Mouse (Mus musculus) cerebral cortex, adult 2 months (tissue): ENCODE results near the gene Frmpd2.

ENCODE experiments used
- WGBS: fragments of 180-500 bp; shearing (Covaris S2); methylation state at CpG from one replicate; pipeline ENCODE4 v1.1.7; 2018; 5-methylcytosine and 5-hydroxymethylcytosine counted together

The Frmpd2 gene

DNA sequence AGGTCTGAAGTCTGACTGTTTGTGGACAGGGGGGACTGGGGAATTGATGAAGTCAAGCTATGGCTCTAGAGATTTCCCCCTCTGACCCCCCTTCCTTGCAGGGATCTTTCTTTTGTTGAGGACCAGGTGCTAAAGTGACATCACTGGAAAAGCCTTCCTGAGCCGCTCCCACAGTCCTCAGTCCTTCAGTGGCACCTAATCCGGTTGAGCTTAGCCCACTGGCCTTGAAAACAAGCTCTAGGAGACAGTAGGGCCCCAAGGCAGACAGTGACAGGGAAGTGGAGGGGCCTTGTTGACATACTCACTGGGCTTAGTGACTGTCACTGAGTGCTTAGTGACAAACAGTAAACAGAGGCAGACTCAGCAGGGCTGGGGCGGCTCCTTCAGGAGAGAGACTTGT lies at the start of gene Frmpd2:
Frmpd2 (plus strand) TSS at position 366 of the 400 bp plus-strand sequence.
- 79% methylated on average over 3 of the region's 3 CpGs for WGBS

DNA sequence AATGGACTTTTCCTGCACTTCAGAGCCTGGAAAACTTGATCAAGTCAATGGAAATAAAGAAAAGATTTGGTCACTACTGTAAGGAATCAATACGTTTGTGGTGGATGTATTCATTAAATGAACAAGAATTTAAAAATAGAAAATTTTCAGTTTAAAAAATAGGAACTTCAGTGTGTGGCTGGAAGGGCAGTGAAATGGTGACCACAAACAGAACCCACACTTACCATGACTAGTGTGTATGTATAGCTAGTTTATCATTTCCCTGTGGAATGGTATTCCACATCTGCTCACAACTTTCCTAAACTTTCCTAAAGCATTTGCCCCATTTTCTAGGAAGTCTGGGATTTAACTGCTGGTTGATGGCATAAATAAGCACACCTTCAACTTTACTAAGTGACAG lies 48.5 kb upstream of the Frmpd2 start:
- 52% methylated on average over 1 of the region's 1 CpGs for WGBS

DNA sequence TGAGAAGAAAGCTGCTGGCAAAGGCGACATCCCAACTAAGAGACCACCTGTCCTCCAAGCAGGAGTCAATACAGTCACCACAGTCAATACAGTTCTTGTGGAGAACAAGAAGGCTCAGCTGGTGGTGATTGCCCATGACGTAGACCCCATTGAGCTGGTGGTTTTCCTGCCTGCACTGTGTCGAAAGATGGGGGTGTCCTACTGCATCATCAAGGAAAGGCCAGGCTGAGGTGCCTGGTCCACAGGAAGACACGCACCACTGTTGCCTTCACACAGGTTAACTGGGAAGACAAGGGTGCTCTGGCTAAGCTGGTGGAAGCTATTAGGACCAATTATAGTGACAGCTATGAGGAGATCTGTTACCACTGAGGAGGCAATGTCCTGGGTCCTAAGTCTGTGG lies 39.0 kb upstream of the Frmpd2 start:
- 76% methylated on average over 4 of the region's 4 CpGs for WGBS

DNA sequence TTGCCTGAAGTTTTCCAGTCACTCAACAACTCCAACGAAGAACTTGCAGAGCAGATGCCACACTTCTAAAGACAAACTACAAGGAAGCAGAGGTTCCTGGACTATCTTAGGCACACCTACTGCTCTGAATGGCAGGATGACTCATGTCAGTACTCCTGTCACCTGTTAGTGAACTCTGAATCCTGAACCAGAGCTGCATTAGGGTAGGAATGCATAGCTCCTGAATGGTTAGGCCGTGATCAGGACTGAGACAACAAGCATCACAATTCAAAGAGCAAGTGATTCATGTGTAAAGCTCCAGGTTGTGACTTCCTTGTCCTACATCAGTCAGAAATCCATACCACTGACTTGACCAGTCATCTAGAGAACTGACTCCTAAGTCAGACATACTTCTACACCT lies 27.7 kb upstream of the Frmpd2 start:
- 56% methylated on average over 2 of the region's 2 CpGs for WGBS

DNA sequence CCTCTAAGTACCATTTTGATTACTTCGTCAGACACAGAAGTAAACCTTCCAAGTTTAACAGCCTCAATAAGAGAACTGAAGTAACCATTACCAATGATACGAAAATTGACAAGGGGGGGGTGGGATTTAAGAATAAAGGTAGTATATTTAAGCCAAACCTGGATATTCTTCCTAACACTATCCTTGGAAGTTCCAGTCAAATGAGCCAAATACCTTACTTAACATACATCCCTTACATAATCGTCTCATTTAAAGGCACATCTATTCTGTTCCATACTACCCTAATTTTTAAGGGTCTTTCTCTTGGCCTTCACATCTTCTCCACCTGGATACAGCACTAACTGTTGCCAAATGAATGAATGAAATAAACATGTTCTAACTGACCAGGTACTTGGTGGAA lies 25.5 kb upstream of the Frmpd2 start:
- WGBS, result 22% methylated on average over 3 of the region's 3 CpGs

DNA sequence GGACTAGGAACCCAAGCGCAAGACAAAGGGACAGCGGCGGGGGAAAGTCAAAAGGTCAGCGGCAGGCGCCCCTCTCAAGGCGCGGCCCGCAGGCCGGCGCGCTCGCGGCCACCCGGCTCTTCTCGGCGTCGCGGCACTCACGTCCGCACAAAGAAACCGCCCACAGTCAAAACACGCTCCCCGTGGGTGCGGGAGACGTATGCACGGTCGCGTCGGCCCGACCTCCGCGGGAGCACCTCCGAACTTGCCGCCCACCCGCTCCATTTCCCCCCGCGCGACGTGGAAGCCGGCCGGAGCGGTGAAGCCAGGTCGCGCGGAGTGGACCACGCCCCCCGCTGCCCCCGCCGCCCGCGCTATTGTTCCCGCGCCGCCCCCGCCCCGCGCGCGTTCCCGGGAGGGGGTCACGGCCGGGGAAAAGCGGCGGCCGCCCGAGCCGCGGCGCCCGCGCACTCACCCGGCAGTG lies 24.9 kb upstream of the Frmpd2 start:
- under 1% methylated on average over 70 of the region's 72 CpGs for WGBS

DNA sequence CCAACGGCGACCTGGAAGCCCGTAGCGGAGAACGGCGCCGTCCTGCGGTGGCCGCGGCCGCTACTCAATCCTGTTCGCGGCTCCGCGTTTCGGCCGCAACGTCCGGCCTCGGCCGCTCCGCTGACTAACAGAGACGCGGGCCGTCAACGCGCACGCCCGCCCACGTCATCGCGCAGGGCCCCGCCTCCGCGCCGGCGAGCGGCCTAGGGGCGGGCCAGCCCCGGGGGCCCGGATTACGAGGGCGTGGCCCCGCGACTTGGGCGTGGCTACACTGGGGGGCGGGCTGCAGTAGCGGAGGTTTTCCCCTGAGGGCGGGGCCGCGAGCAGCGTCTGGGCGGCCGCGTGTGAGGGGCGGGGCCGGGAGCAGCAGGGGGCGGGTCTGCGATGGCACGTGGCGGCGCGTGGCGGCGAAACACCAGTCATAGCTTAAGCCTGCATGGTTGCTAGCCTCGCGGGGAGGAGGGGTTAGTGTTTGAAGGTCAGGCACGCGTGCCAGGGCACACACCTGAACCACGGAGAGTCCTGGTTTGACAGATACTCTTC lies 24.4 kb upstream of the Frmpd2 start, which contains the start of gene Mapk8:
Mapk8 (minus strand) TSS at position 132 of the 543 bp plus-strand sequence.
- under 1% methylated on average over 69 of the region's 70 CpGs for WGBS

DNA sequence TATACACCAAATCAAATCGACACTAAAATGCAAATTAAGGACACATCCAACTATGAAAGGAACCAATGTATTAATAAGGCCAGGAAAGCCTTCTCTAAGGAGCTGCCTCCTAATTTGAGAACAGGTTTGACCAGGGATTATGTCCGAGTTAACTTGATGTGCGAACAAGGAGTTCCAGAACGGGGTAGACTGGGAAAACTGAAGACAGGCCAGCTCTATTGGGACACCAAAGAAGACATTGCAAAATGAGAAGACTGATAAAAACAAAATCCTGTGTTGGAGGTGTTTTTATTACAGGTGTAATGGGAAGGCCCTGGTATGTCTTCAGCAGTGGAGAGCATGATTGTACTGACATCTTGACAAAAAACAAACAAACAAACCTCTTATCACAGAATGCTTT lies 23.2 kb upstream of the Frmpd2 start:
- 89% methylated on average over 4 of the region's 4 CpGs for WGBS

DNA sequence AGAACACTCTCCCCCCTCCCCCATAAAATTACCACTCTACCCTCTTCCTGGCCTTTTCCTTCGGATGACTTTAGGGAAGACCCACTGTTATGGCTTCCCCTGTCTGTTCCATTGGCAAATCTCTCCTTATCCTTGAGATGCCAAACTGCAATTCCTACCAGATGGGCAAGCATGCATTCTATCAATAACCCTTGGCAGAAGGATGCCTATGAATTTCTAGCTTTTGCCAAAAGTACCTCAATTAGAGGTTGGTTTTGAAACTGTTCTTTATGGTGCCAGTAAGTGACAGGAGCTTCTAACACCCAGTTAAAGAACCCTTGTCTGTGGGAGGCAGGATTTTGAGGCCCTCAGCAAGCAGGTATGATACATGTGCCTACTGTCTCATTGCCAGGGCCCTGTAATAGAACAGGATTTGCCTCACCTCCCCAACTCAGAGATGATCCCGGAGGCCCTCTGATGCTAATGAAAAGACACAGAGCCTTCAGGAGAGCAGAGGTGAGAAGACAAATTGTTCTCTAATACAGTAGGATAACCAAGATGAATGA lies 22.1 kb upstream of the Frmpd2 start:
- WGBS, result 61% methylated on average over 2 of the region's 2 CpGs

DNA sequence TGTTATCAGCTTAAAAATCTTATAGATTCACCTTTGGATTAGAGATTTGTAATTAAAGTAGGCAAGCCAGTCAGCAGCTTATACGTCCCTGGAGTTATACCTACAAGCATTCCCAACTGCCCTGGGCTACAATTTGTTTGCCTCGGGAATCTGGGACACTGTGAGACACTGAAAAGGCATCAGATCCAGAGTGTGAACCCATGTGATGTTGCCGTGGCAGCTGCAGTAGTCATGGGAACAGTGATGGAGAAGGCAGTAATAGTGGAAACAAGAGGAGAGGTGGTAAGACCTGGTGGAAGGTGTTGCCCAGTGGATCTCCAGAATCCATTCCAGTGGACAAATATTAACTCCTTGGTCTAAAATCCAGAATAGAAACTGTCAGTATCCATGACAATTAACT lies 7.8 kb upstream of the Frmpd2 start:
- WGBS, result 28% methylated on average over 3 of the region's 3 CpGs

DNA sequence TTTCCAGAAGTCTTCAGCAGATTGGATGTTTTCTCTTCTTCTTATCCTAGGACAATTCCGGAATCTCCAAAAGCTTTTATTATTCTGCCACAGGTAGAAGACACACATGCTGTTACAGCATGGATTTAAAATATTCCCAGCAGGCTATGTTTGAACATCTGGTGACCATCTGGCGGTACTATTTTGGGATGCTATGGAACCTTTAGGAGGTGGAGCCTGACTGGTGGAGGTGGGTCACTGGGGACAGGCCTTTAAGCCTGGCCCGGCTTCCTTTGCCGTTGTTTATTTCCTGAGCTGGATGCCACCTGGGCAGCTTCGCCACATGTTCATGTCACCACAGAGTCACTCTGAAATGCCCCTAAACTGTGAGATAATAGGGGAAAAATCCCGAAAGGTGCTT lies 3.7 kb upstream of the Frmpd2 start:
- whole genome bisulfite sequencing, result 82% methylated on average over 6 of the region's 6 CpGs

DNA sequence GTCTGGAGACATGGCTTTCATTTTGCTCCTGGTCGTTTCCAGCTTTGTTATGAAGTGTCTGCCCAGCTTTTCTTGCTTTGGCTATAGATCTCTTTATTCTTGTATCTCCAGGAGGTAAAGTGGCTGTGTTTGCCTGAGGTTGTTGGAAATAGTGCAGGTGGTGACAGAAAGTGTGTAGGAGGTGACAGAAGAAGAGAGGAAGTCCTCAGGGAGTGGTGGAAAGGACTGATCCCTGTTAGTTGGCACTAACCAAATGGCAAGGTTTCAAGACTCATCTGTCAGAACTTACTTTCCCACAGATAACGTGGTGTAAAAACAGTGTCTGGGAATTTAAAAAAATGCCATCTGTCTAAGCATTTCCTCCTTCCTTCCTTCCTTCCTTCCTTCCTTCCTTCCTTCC lies 3.0 kb downstream of the Frmpd2 start:
- 29% methylated on average over 2 of the region's 2 CpGs for WGBS

DNA sequence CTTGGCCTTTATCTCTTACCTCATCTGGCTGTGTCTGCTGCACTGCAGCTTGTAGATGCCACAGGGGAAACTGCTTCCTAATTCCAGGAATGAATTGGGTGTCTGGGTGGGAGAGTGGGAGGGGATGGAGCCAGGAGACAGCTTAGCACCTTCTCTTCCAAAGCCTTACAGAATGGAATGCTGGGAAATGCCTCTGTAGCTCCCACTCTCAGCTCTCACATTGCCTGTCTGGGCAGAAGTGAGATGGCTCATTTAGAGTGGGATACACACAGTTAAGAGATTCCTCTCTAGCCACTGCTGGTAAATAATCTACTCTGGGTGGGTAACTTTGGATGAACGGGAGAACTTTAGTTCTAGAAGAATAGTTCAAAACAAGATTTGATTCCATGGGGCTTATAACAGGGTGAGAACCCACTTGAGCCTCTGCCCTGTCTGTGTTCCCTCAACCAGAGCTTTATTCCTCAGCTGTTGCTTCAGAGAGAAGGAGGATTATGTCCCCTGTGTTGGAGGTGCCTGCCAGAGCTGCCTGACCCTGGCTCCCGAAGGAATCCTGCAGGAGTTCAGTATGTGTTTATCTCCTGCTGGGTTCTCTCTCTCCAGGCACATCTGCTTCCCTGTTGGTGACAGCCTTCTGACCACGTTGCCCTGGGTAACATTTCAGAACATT lies 4.7 kb downstream of the Frmpd2 start:
- WGBS, result 26% methylated on average over 3 of the region's 3 CpGs

DNA sequence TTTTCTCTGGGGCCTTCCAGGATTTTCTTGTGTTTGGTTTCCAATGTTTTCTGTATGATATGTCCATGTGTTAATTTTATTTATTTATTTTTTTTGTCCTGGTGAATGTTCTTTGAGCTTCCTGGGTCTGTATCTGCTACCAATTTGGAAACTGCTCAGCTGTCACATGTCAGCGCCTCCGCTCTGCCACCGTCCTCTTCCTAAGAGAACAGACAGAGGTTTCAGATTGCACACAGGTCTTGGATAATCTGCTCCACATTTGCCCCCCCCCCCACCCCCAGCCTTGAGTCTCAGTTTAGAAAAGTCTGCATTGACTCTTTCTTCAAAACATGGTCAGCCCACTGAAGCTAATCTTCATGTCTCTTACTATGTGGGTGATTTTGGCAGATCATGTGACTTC lies 10.5 kb downstream of the Frmpd2 start:
- WGBS, result 81% methylated on average over 3 of the region's 3 CpGs

DNA sequence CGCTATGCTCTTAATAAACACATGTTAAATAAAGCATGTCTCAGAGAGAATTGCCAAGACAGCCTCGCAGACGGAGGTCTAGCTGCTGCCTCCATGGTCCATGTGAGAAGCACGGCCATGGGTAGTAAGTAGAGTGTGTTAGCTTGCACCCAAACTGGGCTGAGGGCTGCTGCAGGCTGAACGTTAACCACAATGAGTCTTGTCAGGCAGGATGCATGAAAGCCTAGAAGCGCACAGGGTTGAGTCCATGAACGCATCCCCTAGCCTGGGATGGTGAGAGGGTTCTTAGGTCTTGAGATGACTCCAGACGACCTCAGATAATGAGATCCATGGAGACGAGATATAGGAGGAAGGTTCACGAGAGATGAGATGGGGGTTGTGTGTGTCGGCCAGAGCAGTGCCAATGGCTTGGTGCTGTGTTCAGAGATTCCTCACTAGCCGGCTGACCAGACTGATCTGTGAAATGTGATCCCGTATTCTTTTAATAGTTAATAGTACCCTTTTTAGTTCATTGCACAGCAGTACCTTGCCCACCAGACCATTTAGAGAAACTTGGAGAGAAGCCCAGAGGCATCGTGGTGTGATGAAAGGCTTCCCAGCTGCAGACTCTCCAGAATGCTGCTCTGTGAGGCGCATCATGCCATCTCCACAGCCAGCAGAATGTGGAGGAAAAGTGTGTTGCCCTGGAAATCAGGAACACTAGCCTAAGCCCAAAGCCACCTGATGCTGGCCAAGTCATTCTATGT lies 16.5 kb downstream of the Frmpd2 start:
- 58% methylated on average over 15 of the region's 15 CpGs for WGBS

DNA sequence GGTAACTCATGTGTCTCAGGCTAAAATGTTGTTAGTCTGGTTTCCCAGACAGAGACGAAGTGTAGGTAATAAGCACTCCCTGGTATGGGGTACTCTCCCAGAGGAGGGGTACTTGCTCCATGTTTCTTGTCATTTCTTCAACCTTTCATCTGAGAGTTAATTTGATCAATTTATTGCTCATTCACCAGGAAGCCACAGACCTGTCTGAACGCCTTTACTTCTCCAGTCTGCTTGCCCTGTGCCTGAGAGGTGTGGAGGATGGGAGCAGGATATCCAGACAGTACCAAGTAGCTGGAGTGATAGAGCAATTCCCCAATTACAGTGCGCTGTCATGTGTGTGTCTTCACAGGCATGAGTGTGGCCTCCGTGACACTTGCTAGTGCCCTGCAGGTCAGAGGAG lies 23.7 kb downstream of the Frmpd2 start:
- 88% methylated on average over 4 of the region's 4 CpGs for WGBS

DNA sequence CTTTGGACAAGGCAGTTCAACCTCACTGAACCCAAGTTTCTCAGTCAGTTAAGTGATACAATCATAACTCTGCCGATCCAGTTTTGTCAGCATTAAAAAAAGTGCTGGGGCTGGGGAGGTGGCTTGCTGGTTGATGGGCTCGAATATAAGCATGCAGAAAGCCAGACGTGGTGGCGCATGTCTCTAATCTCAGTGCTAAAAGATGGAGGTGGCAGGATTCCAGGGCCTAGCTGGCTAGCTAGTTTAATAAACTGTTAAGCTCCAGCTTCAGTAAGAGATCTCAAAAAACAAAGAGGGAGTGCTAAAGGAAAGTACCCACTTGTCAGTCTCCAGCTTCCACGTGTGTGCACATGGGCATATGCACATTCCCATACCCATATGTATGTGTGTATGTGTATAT lies 25.9 kb downstream of the Frmpd2 start:
- 41% methylated on average over 5 of the region's 5 CpGs for WGBS

DNA sequence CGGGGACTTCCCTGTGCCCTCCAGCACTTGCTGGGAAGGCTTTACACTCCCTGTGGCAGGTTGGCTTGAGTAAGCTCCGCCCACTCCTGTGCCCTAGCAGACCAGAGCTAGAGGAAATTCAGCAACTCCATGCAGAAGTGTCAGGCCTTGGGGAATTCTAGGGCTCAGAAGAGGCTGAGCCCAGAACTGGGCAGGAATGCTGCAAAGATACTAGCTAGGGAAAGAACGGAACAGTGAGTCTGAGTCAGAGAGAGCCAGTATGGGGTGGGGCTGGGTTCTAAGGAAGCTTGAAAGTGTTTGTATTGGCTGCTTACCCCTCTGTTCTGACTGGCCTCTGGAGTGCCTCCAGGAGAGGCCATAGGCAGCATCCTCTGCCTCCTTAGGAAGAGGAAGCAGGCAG lies 27.4 kb downstream of the Frmpd2 start:
- 64% methylated on average over 3 of the region's 3 CpGs for WGBS

DNA sequence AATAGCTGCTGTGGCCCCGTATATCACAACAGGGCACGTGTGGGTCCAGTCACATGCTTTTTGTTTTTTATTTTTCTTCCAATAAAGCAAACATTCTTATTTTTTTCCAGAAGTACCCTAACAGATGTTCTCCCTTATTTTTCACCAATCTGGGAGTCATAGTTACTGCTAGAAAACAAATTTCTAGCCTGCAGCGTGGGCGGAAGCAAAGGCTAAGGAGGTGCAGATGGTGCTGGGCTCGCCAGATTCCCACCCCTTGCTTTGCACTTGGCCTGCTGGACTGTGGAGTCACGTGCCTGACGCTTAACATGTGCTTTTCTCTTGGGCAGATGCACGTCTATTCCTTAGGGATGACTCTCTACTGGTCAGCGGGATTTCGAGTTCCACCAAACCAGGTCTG lies 29.1 kb downstream of the Frmpd2 start:
- WGBS, result 51% methylated on average over 10 of the region's 10 CpGs

DNA sequence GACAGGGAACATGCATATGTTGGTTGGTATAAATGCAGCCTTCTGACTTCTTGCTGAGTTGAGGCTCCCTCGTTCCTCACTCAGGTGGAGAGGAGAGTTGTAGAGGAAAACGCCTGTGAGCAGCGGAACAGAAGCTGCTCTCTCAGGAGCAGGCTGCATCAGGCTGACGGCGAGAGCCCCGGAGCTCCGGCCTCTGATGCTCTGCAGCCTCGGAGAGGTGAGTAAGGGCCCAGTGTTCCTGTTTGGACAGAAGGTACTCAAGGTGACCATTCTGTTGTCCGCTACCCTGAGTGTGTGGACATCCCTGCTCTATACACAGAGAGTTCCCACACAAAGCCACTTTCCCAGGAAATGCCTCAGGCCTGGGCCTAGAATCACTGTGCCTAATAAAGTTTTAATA lies 31.8 kb downstream of the Frmpd2 start:
- WGBS, result 88% methylated on average over 9 of the region's 9 CpGs

DNA sequence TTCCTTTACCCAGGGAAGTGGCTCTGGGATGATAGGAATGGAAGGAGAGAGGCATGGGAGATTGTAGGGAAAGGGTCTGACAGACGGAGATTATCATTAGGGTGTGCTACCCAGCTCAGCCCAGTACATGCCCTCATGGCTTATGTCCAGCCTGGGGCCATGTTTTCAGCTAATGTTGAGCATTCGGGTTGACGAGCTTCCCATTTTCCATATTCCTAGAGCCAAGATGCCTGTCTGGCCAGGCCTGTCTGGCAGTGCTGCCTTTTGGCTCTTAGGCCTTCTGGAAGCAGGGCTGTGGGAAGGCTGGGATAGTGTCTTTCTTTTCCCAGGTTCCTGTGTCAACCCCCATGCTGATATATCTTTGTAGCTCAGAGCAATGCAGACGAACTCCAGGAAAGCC lies 35.2 kb downstream of the Frmpd2 start:
- WGBS, result 66% methylated on average over 4 of the region's 4 CpGs

DNA sequence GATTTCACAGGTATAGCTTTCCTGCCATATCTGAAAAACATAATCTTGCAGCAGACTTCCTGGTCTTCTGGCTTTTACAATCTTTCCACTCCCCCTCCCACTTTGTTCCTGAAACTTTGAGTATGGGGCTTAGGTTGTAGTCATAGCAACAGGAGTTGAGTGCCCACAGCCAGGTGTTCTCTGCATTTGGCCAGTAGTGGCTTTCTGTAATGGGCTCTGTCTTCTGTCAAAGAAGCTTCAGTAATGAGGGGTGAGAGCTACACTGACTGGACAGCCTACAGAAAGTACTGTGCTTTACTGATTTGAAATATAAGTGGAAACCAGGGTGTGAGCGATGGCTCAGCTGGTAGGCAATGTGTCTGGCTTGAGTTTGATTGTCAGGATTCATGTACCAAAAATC lies 37.2 kb downstream of the Frmpd2 start:
- 76% methylated on average over 1 of the region's 1 CpGs for WGBS

DNA sequence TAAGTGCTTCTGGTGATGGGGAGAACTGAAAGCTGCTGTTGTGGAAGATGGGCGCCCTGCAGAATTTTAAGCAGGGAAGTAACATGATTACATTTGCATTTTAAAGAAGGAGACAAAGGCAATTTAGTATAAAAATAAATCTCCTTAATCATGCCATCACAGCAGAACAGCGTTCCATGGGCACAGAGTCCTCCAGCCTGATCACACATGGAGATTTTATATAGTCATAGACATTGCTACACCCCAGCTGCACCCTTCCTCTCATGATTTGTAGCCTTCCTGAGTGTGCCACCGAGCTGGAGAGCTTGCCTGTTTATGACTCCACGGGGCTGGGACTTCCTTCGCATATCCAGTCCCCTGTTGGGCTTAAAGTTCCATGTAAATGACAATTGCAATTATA lies 42.4 kb downstream of the Frmpd2 start:
- WGBS, result 31% methylated on average over 5 of the region's 5 CpGs
